Mouse (Mus musculus) cerebellum, adult 2 months (tissue): ENCODE measurements at regions not wholly inside any gene's neighbourhood (a gene's known extent, or its start where the extent isn't known, plus 50 kb on each side); places are given as distances from the start of the nearest gene placed in this dataset.

Experiments
- CTCF ChIP-seq: fragments of 200-500 bp; IDR thresholded peaks from 2 replicates; pipeline ENCODE4 v1.5.1; 2011; ENCODE audit warnings: low read depth, mild to moderate bottlenecking, control low read depth, low read length, moderate library complexity, borderline replicate concordance; ENCODE audit not compliant: insufficient read depth
- POLR2A ChIP-seq: fragments of 200-500 bp; IDR thresholded peaks from 2 replicates; pipeline ENCODE4 v1.6.1; 2011; ENCODE audit warnings: low read length, control low read depth, borderline replicate concordance; ENCODE audit not compliant: insufficient read depth

GRCm38 (mm10) chr7:83201126-83201686 lies 334.1 kb downstream of the Mex3b start:
- no peak for TF ChIP-seq CTCF
- TF ChIP-seq POLR2A: no peak
